Mouse (Mus musculus) testis, postnatal 10 days (tissue): ENCODE results near the gene Lcor.

Experiments
- DNase-seq: peaks from one replicate; pipeline ENCODE4 v3.0.0; 2021; ENCODE audit warnings: low spot score

Gene Lcor

DNA sequence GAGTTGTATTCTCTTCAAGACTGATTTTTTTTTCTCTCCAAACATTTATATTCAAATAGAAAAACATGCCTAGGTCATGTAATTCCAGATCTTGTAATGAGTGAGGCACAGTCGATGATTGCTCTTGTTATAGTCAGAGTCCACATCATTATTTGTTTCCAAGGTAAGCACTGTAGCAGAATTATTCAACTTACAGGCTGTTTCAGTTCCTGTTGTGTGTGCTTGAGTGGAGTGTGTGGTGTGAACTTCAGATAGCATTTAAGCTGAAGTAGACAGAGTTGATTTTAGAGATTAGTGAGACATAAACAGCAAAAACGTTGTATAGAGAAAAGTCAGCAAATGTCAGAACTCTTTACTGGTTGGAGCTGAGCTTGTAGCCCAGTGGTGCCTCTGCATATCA lies 86.4 kb downstream of the Lcor start:
- DNase-seq, result no peak

DNA sequence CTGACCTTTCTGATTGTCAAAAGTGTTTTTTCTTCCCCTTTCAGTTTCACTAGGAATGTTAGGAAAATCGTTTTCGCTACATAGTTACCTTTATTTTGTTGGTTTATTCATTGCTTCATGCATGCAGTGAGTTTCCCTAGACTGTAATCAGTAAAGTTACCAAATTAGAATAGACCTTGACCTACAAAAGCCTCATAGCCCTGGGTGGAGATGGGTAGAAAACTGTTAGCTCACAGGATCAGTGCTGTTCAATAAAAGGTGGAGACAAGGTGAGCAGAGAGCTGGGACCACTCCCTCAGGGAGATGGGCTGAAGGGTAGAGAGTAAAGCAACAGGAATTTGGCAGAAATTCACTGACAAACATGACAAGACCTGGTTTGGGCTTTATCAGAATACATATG lies 91.3 kb downstream of the Lcor start:
- DNase-seq, result no peak

GRCm38 (mm10) chr19:41577576-41577975 lies 95.1 kb downstream of the Lcor start:
- DNase-seq, result no peak

GRCm38 (mm10) chr19:41579311-41579920 lies 97.0 kb downstream of the Lcor start:
- DNase-seq, result peak; percentile 71

DNA sequence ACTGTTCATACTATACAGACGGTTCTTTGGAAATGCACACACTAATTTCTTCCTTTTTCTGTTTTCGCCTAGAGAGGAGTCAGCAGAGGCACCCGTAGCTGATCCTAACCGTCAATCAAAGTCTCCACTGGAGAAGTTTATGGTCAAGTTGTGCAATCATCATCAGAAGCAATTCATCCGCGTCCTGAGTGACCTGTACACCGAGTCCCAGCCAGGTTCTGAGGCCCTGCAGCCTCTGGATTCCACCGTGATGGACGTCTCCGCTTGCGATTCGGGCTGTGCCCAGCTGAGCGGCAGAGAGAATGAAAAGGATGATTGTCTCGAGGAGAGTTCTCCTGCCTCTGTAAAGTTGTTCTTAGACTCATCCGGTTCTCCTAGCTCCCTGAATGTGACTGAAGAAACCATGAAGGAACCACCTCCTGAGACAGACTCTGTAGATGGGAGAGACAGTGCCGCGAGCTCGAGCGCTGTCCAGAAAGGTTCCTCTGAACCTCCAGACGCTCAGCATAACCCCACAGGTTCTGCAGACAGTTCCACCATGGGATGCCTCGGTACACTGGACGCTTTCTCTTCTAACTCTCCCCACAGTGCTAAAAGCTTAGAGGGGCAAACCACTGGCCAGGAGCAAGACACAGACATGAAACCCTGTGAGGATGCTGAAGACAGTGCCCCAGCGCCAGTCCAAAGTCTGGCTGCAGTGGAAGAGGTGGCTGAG lies 99.4 kb downstream of the Lcor start, which contains the start of gene Gm340:
TSS of gene Gm340 (plus strand) at position 665 of the 715 bp plus-strand sequence.
- no peak for DNase-seq

DNA sequence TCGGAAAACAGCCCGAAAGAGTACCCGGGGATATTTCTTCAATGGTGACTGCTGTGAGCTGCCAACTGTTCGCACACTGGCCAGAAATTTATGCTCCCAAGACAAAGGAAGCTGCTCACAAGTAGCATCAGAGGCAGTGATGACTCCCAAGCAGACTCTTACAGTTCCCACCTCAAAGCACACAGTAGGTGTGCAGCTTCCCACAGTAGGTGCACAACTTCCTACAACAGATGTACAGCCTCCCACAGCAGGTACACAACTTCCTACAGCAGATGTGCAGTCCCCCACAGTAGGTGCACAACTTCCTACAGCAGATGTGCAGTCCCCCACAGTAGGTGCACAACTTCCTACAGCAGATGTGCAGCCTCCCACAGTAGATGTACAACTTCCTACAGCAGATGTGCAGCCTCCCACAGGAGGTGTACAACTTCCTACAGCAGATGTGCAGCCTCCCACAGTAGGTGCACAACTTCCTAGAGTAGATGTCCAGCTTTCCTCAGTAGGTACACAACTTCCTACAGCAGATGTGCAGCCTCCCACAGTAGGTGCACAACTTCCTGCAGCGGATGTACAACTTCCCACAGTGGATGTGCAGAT lies 100.6 kb downstream of the Lcor start:
- DNase-seq, result no peak

- no peak for DNase-seq
These were observed 104.3 kb downstream of the Lcor start for GRCm38 (mm10) chr19:41586752-41587151.

DNA sequence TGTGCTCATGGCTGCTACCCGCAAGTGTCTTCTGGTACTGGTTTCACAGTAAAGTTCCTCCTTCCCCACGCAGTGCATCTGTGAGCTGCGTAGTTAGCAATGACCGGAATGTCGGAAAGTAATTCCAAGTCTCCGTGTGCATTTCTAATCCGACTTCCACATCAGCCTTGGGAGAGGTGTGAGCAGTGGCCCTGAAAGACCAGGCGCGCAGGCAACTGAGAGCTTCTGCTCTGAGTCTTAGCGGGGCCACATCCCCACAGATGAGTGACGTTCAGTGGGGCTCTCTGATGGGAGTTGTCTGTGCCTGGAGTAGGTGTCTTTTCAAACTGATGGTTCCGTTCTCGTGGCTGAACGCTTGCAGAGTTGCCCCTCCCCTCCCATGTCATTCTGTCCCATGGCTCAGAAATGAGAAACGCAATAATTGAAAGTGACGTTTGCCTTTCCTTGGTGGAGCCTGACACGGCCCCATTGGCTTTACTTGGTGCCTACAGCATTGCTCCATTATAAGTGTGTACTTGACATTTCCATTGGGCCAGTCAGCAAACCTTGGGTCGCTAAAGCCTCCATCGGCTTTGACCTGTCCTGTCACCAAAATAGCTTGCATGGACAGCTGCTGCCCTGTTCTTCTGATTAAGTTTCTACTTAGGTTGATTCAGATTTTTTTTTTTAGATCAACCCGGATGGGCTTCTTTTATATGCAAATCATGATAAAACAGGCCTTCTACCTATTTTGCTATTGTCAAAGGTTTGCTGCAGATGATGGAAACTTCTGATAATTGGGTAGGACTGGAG lies 105.2 kb downstream of the Lcor start:
- no peak for DNase-seq

- DNase-seq, result no peak
These were observed 106.6 kb downstream of the Lcor start for GRCm38 (mm10) chr19:41589026-41589425.

DNA sequence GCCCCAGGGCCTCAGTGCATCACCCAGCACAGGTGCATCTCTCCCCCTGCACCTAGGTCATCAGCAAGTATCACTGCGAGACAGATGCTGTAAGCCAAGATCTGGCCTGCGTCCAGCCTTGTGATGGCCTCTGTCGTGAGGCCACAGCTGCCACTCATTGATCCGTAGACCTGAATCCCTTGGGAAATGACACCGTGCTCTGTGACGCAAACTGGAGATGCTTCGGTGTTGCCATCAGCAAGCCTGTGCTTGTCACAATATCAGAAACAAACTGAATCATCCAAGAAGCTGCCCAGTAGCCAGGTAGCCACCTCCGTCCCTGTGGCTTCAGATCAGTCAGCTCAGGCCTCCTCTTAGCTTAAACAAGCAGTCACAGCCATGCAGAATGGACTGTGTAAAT lies 107.2 kb downstream of the Lcor start:
- DNase-seq, result no peak

- DNase-seq, result no peak
These were observed 109.4 kb downstream of the Lcor start for GRCm38 (mm10) chr19:41591808-41592207.

- no peak for DNase-seq
These were observed 114.9 kb downstream of the Lcor start for GRCm38 (mm10) chr19:41597170-41597894.

DNA sequence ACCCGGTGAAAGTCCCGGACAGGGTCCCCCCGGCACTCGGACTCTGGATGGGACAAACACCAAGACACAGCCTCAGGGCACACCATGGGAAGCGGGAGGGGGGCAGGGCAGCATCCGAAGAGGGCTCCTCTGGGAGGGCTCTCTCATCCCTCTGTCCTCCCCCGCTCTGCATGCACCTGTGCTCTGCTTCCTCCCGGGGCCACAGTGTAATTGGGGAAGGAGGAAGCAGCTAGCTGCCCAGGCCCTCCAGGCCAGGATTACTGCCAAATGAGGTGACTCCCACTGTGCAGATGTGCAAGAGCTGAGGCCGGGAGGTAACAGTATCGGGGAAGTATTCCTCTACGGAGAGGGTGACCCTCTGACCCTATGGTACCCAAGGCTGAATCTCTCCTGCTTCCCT lies 118.2 kb downstream of the Lcor start:
- DNase-seq, result no peak

- no peak for DNase-seq
These were observed 124.0 kb downstream of the Lcor start for GRCm38 (mm10) chr19:41606208-41606987.

- DNase-seq, result no peak
These were observed 129.2 kb downstream of the Lcor start for GRCm38 (mm10) chr19:41611683-41612082.
